Mouse (Mus musculus): ENCODE data around the gene 2010106E10Rik. TPM values are rescaled to one million over a fixed set of nuclear protein-coding genes. Genes with fewer than 3 reads are reported as not detected.

Gene 2010106E10Rik
- not detected in 2 replicates for polyA plus RNA-seq (2015; fragmentation: Nextera tagmentation; extraction: Ambion mirVana)

DNA sequence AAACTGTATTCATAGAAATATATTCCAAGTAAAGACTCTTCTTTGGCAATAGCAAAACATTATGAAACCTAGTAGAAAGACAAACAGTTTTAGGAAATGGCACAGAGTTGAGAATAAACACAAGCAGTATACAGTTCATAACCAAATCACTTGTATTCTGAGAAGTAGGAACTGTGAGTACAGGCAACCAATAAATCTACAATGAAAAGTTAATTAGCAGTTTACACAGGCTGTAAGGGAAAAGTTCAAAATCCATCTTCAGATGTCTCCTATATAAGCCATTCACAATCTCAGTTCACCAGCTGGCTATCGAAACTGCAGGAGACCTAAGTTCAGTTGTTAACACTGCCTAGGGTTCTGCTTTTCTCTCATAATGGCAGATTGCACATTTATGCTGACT is at the start of gene 2010106E10Rik:
Gene 2010106E10Rik (plus strand): TSS at position 301 of the 400 bp plus-strand sequence.
- Histone ChIP-seq H3K4me3 (replicated peaks; ENCODE audit: low read depth, low read length) (no peak within 1 kb of the TSS), H3K27ac (no peak within 1 kb of the TSS), H3K9ac (ENCODE audit: low read depth, low read length) (no peak within 1 kb of the TSS), H3K36me3 (ENCODE audit: insufficient read depth, low read length) (no peaks in the 10 kb centered on the region), H3K27me3 (ENCODE audit: insufficient read depth, low read length) (no peaks in the 10 kb centered on the region), H3K9me3 (replicated peaks; ENCODE audit: low read length) (no peaks in the 10 kb centered on the region), H3K4me2 (ENCODE audit: low read length) (no peak within 1 kb of the TSS), H3K4me1 (replicated peaks; ENCODE audit: insufficient read depth, low read length) (no peaks in the 10 kb centered on the region)
- DNase-seq (ENCODE audit: low spot score) = no peak
- WGBS = 58% methylated on average over 1 of the region's 1 CpGs
- ATAC-seq (replicated peaks; ENCODE audit: low FRiP score, low read depth) = no peak
- TF ChIP-seq CTCF (IDR thresholded peaks at IDR 0.05; ENCODE audit: low read depth) = no peak

DNA sequence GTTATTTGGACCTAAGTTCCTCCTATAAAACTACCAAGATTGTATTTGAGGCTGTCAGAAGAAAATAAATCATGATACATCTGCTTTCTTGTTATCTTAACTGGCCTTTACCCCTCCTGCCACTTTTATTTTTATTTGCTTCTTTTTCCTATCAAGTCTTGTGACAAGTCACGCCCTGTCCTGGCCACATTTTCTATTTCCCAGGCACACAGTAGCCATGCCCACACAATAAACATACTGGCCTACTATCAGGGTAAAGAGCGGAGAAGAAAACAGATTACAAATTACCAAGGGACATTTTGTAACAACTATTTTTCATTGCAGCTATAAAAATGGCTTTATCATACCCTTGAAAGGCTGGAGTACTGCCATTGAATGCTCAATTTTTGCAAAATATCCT is 10.6 kb downstream of the 2010106E10Rik start:
- 69% methylated on average over 2 of the region's 2 CpGs for WGBS
- Histone ChIP-seq H3K27ac (no peak overlapping the region), H3K27me3 (ENCODE audit: insufficient read depth, low read length) (no peaks in the 10 kb centered on the region), H3K4me3 (replicated peaks; ENCODE audit: low read depth, low read length) (no peak overlapping the region), H3K36me3 (ENCODE audit: insufficient read depth, low read length) (no peaks in the 10 kb centered on the region), H3K4me2 (ENCODE audit: low read length) (no peak overlapping the region), H3K9me3 (replicated peaks; ENCODE audit: low read length) (no peaks in the 10 kb centered on the region), H3K4me1 (replicated peaks; ENCODE audit: insufficient read depth, low read length) (no peaks in the 10 kb centered on the region), H3K9ac (ENCODE audit: low read depth, low read length) (no peak overlapping the region)
- ATAC-seq (replicated peaks; ENCODE audit: low FRiP score, low read depth) (no peak), DNase-seq (ENCODE audit: low spot score) (no peak)
- no peak for TF ChIP-seq CTCF (IDR thresholded peaks at IDR 0.05; ENCODE audit: low read depth)

DNA sequence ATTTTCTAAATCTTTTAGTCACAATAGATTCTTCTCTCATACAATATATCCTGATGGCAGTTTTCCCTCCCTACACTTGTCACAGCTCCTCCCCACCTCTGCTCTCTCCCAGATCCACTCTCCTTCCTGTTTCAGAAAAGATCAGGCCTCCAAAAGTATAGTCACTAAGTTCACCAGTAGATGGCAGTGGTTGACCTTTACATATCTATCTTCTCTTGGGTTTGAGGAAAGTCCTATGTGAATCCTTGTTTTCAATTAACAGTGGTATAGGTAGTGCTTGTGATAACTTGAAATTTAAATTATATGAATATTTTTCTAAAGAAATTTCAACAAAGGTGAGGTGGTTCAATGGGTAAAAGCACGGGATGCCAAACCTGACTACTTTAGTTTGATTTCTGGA is 29.7 kb downstream of the 2010106E10Rik start:
- H3K4me3 ChIP-seq (replicated peaks; ENCODE audit: low read depth, low read length) = no peak overlapping the region
- no peak for ATAC-seq (replicated peaks; ENCODE audit: low FRiP score, low read depth)
- peak; percentile 63 for DNase-seq (ENCODE audit: low spot score)
- no peak overlapping the region for H3K27ac ChIP-seq
- 57% methylated on average over 1 of the region's 1 CpGs for WGBS
- peak; percentile 73 for TF ChIP-seq CTCF (IDR thresholded peaks at IDR 0.05; ENCODE audit: low read depth)
- no peaks in the 10 kb centered on the region for H3K4me1 ChIP-seq (replicated peaks; ENCODE audit: insufficient read depth, low read length)
- H3K27me3 ChIP-seq (ENCODE audit: insufficient read depth, low read length) = no peaks in the 10 kb centered on the region
- H3K36me3 ChIP-seq (ENCODE audit: insufficient read depth, low read length) = no peaks in the 10 kb centered on the region
- no peaks in the 10 kb centered on the region for H3K9me3 ChIP-seq (replicated peaks; ENCODE audit: low read length)
- no peak overlapping the region for H3K4me2 ChIP-seq (ENCODE audit: low read length)
- H3K9ac ChIP-seq (ENCODE audit: low read depth, low read length) = no peak overlapping the region

DNA sequence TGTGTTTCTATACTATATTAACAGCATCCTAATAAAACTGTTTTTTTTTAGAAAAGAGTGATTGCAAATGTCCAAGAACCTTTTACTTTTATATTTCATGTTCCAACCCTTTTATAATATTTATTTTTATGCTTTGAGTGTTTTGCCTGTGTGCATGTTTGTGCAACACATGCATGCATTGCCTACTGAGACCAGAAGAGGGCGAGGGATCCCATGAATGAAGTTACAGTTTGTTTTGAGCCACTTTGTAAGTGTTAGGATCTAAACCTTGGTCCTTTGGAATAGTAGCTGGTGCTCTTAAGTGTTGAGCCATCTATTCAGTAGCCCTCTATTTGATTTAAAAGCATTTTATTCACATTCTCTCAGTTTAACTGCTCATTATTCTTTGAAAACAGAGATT is 48.0 kb downstream of the 2010106E10Rik start:
- peak; percentile 35; the same call in 1 of the 2 replicates for TF ChIP-seq CTCF (IDR thresholded peaks at IDR 0.05; ENCODE audit: low read depth)
- ATAC-seq (replicated peaks; ENCODE audit: low FRiP score, low read depth) (no peak), DNase-seq (ENCODE audit: low spot score) (no peak)
- no peaks in the 10 kb centered on the region for H3K36me3 ChIP-seq (ENCODE audit: insufficient read depth, low read length)
- H3K27me3 ChIP-seq (ENCODE audit: insufficient read depth, low read length) = no peaks in the 10 kb centered on the region
- H3K27ac ChIP-seq = no peak overlapping the region
- H3K4me3 ChIP-seq (replicated peaks; ENCODE audit: low read depth, low read length) = no peak overlapping the region
- H3K4me2 ChIP-seq (ENCODE audit: low read length) = no peak overlapping the region
- H3K9ac ChIP-seq (ENCODE audit: low read depth, low read length) = no peak overlapping the region
- 45% methylated on average over 1 of the region's 1 CpGs for WGBS
- no peaks in the 10 kb centered on the region for H3K9me3 ChIP-seq (replicated peaks; ENCODE audit: low read length)
- H3K4me1 ChIP-seq (replicated peaks; ENCODE audit: insufficient read depth, low read length) = no peaks in the 10 kb centered on the region

DNA sequence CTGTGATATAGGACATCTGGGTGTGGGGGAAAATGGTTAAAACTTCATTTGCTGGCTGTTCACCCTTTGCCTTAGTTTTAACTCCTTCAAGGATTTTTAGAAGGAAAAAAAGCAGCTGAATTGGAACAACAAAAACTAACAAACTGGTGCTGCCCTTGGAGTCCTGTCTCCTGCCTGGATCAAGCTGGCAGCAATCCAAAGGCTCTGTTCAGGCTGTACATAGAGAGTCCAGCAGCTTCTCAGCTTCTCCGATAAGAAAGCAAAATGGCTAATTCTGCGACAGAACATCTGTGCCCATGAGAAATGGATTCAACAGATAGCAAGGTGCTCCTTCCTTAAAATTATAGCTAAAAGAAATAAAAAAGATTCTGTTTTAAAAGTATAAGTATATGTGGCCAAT is 72.6 kb downstream of the 2010106E10Rik start:
- no peak for ATAC-seq (replicated peaks; ENCODE audit: low FRiP score, low read depth)
- H3K36me3 ChIP-seq (ENCODE audit: insufficient read depth, low read length) = no peaks in the 10 kb centered on the region
- TF ChIP-seq CTCF (IDR thresholded peaks at IDR 0.05; ENCODE audit: low read depth) = no peak
- no peaks in the 10 kb centered on the region for H3K9me3 ChIP-seq (replicated peaks; ENCODE audit: low read length)
- no peak overlapping the region for H3K4me3 ChIP-seq (replicated peaks; ENCODE audit: low read depth, low read length)
- H3K4me1 ChIP-seq (replicated peaks; ENCODE audit: insufficient read depth, low read length) = no peaks in the 10 kb centered on the region
- H3K9ac ChIP-seq (ENCODE audit: low read depth, low read length) = no peak overlapping the region
- DNase-seq (ENCODE audit: low spot score) = no peak
- H3K27me3 ChIP-seq (ENCODE audit: insufficient read depth, low read length) = no peaks in the 10 kb centered on the region
- no peak overlapping the region for H3K27ac ChIP-seq
- WGBS = 84% methylated on average over 2 of the region's 2 CpGs
- no peak overlapping the region for H3K4me2 ChIP-seq (ENCODE audit: low read length)

DNA sequence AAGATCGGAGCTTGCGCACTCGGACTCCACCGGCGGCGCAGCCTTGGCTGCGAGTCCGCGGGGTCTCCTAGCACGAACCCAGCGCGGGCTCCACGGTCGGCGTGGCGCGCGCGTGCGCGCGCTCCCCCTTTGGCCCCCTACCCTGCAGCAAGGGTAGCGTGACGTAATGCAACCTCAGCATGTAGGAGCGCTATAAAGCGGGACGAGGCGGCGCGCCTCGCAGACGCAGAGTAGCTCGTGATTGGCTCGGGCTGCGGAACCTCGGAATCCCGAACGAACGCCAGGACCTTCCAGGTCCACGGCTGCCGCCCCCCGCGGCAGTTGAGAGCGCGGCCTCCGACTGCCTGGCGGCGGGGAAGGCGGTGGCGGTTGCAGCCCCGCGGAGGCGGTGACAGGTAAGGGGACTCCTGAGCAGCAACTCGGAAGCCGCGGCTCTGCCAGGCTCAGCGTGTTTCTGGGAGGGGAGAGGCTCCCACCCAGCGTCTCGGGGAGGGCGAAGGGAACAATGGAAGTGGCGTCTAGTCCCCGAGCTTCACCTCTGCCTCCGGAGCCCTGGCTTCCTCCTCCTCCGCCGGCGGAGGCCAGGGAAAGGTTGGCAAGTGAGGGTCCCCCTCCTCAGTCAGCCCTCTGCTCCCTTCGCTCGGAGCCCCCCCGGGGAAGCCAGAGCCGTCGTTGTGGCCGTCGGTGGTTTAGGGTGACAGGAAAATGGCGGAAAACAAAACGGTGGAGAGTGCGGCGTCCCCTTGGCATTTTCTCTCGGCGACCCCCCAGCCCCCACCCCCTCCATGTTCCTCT is 105.6 kb downstream of the 2010106E10Rik start, which contains the start of gene Zfp711:
Gene Zfp711 (plus strand): TSS at position 16 of the 795 bp plus-strand sequence.
- ATAC-seq (replicated peaks; ENCODE audit: low FRiP score, low read depth) = peak; percentile 95

More for the DNA sequence above, 105.6 kb downstream of the 2010106E10Rik start, which contains the start of gene Zfp711:
- no peak for TF ChIP-seq CTCF (IDR thresholded peaks at IDR 0.05; ENCODE audit: low read depth)
- H3K27me3 ChIP-seq (ENCODE audit: insufficient read depth, low read length) = no peaks in the 10 kb centered on the region
- DNase-seq (ENCODE audit: low spot score) = peak; percentile 72
- 27% methylated on average over 79 of the region's 79 CpGs for WGBS
- H3K27ac ChIP-seq = peak within 1 kb of the TSS; percentile 36
- no peaks in the 10 kb centered on the region for H3K9me3 ChIP-seq (replicated peaks; ENCODE audit: low read length)
- peak within 1 kb of the TSS; percentile 59 for H3K4me2 ChIP-seq (ENCODE audit: low read length)
- H3K36me3 ChIP-seq (ENCODE audit: insufficient read depth, low read length) = no peaks in the 10 kb centered on the region
- H3K4me3 ChIP-seq (replicated peaks; ENCODE audit: low read depth, low read length) = peak within 1 kb of the TSS; percentile 56
- H3K9ac ChIP-seq (ENCODE audit: low read depth, low read length) = peak within 1 kb of the TSS; percentile 60
- no peaks in the 10 kb centered on the region for H3K4me1 ChIP-seq (replicated peaks; ENCODE audit: insufficient read depth, low read length)
